Mouse (Mus musculus): ENCODE data around the gene Mmp14. TPM values are rescaled to one million over a fixed set of nuclear protein-coding genes. Genes with fewer than 3 reads are reported as not detected.

The Mmp14 gene
- total RNA-seq (2021): 10 to 100 TPM; 18.3 to 20.0 TPM

- DNase-seq: peak; percentile 56 to 62
These were observed at the start of gene Mmp14 for GRCm38 (mm10) chr14:54431334-54432077. TSS of gene Mmp14 (plus strand) at chr14:54431612.

- DNase-seq: no peak
These were observed 49.6 kb upstream of the Mmp14 start for GRCm38 (mm10) chr14:54381816-54382215.

GRCm38 (mm10) chr14:54382641-54383040 is 48.8 kb upstream of the Mmp14 start:
- DNase-seq: no peak

- no peak for DNase-seq
These were observed 48.0 kb upstream of the Mmp14 start for GRCm38 (mm10) chr14:54383355-54383771.

GRCm38 (mm10) chr14:54384396-54384795 is 47.0 kb upstream of the Mmp14 start:
- DNase-seq: no peak

- no peak for DNase-seq
These were observed 45.3 kb upstream of the Mmp14 start for GRCm38 (mm10) chr14:54385968-54386618.

GRCm38 (mm10) chr14:54387546-54387945 is 43.9 kb upstream of the Mmp14 start:
- no peak for DNase-seq

GRCm38 (mm10) chr14:54390843-54391242 is 40.6 kb upstream of the Mmp14 start:
- no peak for DNase-seq

- no peak for DNase-seq
These were observed 37.6 kb upstream of the Mmp14 start for GRCm38 (mm10) chr14:54393794-54394193.

GRCm38 (mm10) chr14:54394309-54394708 is 37.1 kb upstream of the Mmp14 start:
- no peak for DNase-seq

GRCm38 (mm10) chr14:54396685-54397084 is 34.7 kb upstream of the Mmp14 start:
- DNase-seq: no peak

- no peak for DNase-seq
These were observed 33.4 kb upstream of the Mmp14 start for GRCm38 (mm10) chr14:54397872-54398527.

GRCm38 (mm10) chr14:54398528-54398916 is 32.9 kb upstream of the Mmp14 start:
- DNase-seq: no peak

GRCm38 (mm10) chr14:54398921-54399382 is 32.5 kb upstream of the Mmp14 start:
- DNase-seq: no peak

- DNase-seq: no peak
These were observed 29.7 kb upstream of the Mmp14 start for GRCm38 (mm10) chr14:54401723-54402122.

GRCm38 (mm10) chr14:54408336-54409056 is 22.9 kb upstream of the Mmp14 start:
- no peak for DNase-seq

- DNase-seq: no peak
These were observed 22.3 kb upstream of the Mmp14 start for GRCm38 (mm10) chr14:54409057-54409645.

- no peak for DNase-seq
These were observed 21.2 kb upstream of the Mmp14 start for GRCm38 (mm10) chr14:54409980-54410810.

GRCm38 (mm10) chr14:54412000-54412576 is 19.3 kb upstream of the Mmp14 start:
- DNase-seq: no peak

GRCm38 (mm10) chr14:54412629-54413170 is 18.7 kb upstream of the Mmp14 start:
- DNase-seq: peak in 1 of 2 experiments; percentile 43
